Mouse (Mus musculus) CD8-positive naive resting alpha-beta T cell, adult 57 days (primary cell): ENCODE measurements around the gene Cdh26. TPM values are rescaled to one million over a fixed set of nuclear protein-coding genes. Genes with fewer than 3 reads are reported as not detected.

Experiments used
- total RNA-seq: library from RNA; stranded (reverse); gene quantifications from one replicate; pipeline ENCODE4 v1.2.4, GENCODE M21; 2023

The Cdh26 gene
- not detected for total RNA-seq

DNA sequence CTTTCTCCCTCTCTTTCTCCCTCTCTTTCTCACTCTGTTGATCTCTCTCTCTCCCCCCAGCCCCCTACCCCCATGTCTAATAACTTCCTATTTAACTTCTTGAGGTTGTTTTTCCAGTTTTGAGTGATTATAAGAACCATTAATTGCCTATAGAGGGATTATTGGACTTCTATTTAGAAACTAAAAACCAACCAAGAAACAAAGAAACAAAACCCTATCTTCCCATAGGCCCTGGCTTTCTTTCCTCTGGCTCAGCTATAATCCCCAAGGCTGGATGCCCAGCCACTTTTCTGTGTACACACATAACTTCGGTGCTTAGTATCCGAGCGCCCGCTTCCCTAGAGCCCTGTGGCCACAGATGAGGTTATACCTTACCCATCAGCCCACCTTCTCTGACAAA is at the start of gene Cdh26:
Gene Cdh26 (plus strand): TSS at position 301 of the 400 bp plus-strand sequence.

DNA sequence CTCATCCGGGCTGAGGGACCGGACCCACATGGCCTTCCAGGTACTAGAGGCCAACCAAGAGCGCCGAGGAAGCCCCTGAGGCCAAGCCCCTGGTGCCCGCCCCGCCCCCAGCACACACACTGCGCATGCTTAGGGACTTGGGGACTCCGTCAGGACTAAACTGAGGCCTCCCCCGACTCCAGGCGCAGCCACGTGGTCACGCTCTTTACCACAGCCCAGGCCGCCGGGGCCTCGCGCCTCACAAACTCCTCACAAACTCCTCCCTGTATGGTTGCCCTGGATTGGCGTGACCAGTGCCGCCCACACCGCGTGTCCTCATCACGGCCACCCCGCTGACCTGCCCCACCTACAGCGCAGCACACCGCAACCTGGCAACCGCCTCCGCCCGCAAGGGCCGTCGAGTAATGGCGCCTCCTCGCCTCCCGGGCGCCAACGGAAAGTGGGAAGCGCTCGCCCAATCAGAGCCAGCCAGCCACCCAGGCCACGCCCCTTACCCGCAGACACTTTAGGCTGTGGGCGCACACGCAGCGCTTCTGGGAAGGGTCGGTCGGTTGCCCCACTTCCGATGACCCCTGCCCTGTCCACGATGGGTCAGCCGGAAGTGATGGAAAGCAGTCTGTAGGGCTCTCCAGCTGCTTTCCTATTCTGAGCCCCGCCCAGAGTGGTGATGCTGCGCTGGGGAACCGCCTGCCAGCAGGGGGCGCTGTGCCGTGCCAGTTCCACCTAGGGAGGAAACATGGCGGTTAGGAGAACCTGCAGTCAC is 23.1 kb upstream of the Cdh26 start, which contains the start of gene Sycp2:
Gene Sycp2 (minus strand): TSS at position 633 of the 763 bp plus-strand sequence.

DNA sequence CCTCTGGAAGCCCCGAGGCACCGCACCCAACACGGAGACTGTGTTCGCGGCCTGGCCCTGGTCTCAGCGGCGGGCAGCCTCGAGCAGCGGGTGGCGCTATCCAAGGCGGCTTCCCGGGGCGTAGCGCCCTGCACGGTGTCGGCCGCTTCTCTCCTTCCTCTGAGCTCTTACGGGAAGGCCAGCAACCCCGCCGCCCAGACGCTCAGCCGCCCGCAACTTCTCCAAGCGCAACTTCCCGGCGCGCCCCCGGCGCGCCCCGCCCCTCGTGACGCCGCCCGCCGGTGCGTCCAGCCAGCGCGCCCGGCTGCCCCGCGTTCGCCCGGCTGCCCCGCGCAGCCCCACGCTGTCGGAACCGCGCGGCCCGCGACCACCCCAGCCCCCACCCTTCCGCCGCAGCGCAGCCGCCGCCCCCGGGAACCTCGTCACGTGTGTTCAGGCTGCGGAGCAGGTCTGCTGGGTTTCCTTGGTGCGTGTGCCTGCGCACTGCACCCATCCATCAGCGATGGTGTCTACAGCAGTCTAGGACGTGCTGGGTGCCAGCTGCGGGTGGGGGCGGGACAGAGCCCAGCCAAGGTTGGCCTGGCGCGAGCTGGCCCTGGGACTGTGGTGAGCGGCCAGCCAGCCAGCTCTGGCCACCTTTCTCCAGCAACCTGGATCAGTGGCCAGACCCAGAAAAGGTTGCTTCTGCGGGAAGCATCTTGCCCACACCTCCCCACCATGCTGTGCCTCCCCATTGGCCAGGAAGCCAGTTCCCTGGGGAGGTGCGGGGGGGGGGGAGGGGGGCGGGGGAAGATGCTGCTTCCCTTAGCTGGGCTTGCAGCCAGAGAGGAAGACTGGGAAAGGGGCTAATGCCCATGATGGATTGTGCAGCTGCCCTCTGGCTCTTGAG is 15.8 kb upstream of the Cdh26 start, which contains the start of the genes Ppp1r3d and Fam217b:
Gene Ppp1r3d (minus strand): TSS at position 212 of the 889 bp plus-strand sequence.
Gene Fam217b (plus strand): TSS at position 264 of the 889 bp plus-strand sequence.

Other genes with a start within 250 kb of the Cdh26 start
- 0.09 TPM for gene Sycp2, start 22.8 kb upstream of the Cdh26 start, total RNA-seq
- 0.24 TPM for gene Ppp1r3d, start 16.1 kb upstream of the Cdh26 start, total RNA-seq
- not detected for gene Fam217b, start 16.0 kb upstream of the Cdh26 start, total RNA-seq